Mouse (Mus musculus): Measurements from ENCODE around the gene Slc25a27. TPM values are rescaled to one million over a fixed set of nuclear protein-coding genes. Genes with fewer than 3 reads are reported as not detected.

Gene Slc25a27
- polyA plus RNA-seq, 1 experiment from 2014 or later, result 7.6 TPM

Other genes with a start within 250 kb of the Slc25a27 start
- 0.66 and 0.69 TPM in 2 replicates for gene Mep1a, start 164.4 kb downstream of the Slc25a27 start, polyA plus RNA-seq (2015; fragmentation: Nextera tagmentation; extraction: Ambion mirVana)
- 0.10 and 0.15 TPM in 2 replicates for gene Ankrd66, start 123.6 kb downstream of the Slc25a27 start, polyA plus RNA-seq (2015; fragmentation: Nextera tagmentation; extraction: Ambion mirVana)
- gene Pla2g7, start 99.1 kb downstream of the Slc25a27 start, polyA plus RNA-seq (2015; fragmentation: Nextera tagmentation; extraction: Ambion mirVana), result 8.2 and 8.6 TPM in 2 replicates
- not detected in 2 replicates for gene Tdrd6, start 36.9 kb downstream of the Slc25a27 start, polyA plus RNA-seq (2015; fragmentation: Nextera tagmentation; extraction: Ambion mirVana)
- gene Cyp39a1, start 211 bp upstream of the Slc25a27 start, polyA plus RNA-seq (2015; fragmentation: Nextera tagmentation; extraction: Ambion mirVana), result 3.0 and 4.7 TPM in 2 replicates
- 0.73 and 1.3 TPM in 2 replicates for gene Rcan2, start 134.1 kb upstream of the Slc25a27 start, polyA plus RNA-seq (2015; fragmentation: Nextera tagmentation; extraction: Ambion mirVana)